24 mouse cellular contexts compared by ENCODE assay signal in genomic region chr4:153890130-153890529, GRCm38 (mm10).
"Had no signal": no experiment of that assay in that cellular context is flagged by ENCODE, and none has a peak within 500 bp of the region (broad histone marks: within the 10 kb centered on the region; RNA-seq: fewer than 3 reads in every experiment).

No protein-coding gene starts in this region.

- ATAC-seq: inflammation-experienced regulatory T-cells, adult 6 months; intestine, embryonic 16.5 days; liver, embryonic 12.5 days; midbrain, embryonic 13.5 days; midbrain, embryonic 16.5 days had no signal

- DNase-seq: kidney, adult 18-20 months; kidney, adult 9 months; kidney, postnatal 14 days; kidney, postnatal 4 days; liver; lung, adult 18-20 months; lung, postnatal 10 days; lung, postnatal 36 days; retina, postnatal 1 day; right cerebral cortex, postnatal 14 days; thymus, adult 18-20 months; thymus, postnatal 36 days had no signal

- H3K36me3 ChIP-seq: limb, embryonic 10.5 days; limb, embryonic 13.5 days; liver, embryonic 12.5 days; liver, embryonic 15.5 days; lung, embryonic 15.5 days; midbrain, embryonic 10.5 days; midbrain, embryonic 13.5 days had no signal

- H3K4me3 ChIP-seq: limb, embryonic 10.5 days; limb, embryonic 13.5 days; liver, embryonic 12.5 days; liver, embryonic 15.5 days; lung, embryonic 15.5 days; midbrain, embryonic 10.5 days; midbrain, embryonic 13.5 days; myocyte had no signal

- H3K27me3 ChIP-seq: liver, embryonic 12.5 days; liver, embryonic 15.5 days; lung, embryonic 15.5 days; megakaryocyte, embryonic 14.5 days; midbrain, embryonic 13.5 days had no signal

- H3K9me3 ChIP-seq: limb, embryonic 10.5 days; limb, embryonic 13.5 days; liver, embryonic 12.5 days; liver, embryonic 15.5 days; lung, embryonic 15.5 days; midbrain, embryonic 10.5 days had no signal

- H3K4me1 ChIP-seq: limb, embryonic 10.5 days; limb, embryonic 13.5 days; liver, embryonic 12.5 days; liver, embryonic 15.5 days; lung, embryonic 15.5 days; megakaryocyte, embryonic 14.5 days; midbrain, embryonic 10.5 days; midbrain, embryonic 13.5 days had no signal

- H3K9ac ChIP-seq: limb, embryonic 13.5 days; liver, embryonic 12.5 days; liver, embryonic 15.5 days; lung, embryonic 15.5 days; midbrain, embryonic 13.5 days had no signal

- H3K27ac ChIP-seq: limb, embryonic 10.5 days; limb, embryonic 13.5 days; liver, embryonic 12.5 days; liver, embryonic 15.5 days; lung, embryonic 15.5 days; midbrain, embryonic 10.5 days; midbrain, embryonic 13.5 days had no signal

- H3K4me2 ChIP-seq: limb, embryonic 13.5 days; liver, embryonic 12.5 days; liver, embryonic 15.5 days; lung, embryonic 15.5 days; midbrain, embryonic 13.5 days had no signal
